Mouse (Mus musculus): ENCODE measurements at regions not wholly inside any gene's neighbourhood (a gene's known extent, or its start where the extent isn't known, plus 50 kb on each side); places are given as distances from the start of the nearest gene placed in this dataset.
"Not testable (repeated sequence)": the region's sequence is repeated elsewhere in the genome, so short reads cannot be mapped to it uniquely, and the experiment has no call there.

DNA sequence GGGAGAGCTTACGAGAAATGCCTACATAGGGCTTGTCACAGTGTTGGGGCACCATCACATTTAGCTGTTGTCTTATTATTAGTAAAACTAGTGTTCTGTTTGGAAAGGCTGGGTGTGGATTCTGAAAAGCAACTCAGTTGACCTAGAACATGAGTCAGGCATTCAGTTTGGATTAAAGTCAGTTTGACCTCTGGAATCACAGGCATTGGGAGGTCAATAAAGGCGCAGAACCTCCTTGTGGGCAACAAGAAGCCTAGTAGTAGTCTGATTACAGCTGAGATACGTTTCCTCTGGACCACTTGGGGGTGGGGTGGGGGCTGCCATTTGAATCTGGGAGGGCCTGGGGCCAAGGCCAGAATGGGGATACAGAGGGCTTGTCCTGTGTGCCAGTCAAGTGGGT is 52.1 kb upstream of the Map3k1 start:
- no peak for DNase-seq (ENCODE audit: extremely low read depth, insufficient read length, low spot score)

DNA sequence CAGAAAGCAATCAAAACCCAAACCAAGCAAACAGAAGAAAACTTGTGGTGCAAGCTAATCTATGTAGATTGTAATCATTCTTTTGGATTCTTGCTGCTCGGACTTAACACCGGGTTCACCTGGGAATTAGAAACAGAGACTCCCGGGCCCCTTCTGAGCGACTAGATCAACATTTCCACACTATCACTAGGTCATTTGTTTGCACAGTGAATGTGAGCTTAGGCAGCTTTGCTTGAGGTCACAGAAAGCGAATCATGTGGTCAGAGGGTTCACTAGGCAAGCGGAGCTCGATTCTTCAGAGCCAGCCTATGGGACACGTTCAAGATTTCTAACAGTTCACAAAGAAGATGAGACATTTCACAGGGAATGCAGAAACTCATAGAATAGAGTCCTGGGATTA is 53.5 kb upstream of the Map3k1 start:
- no peak for DNase-seq (ENCODE audit: extremely low read depth, insufficient read length, low spot score)

DNA sequence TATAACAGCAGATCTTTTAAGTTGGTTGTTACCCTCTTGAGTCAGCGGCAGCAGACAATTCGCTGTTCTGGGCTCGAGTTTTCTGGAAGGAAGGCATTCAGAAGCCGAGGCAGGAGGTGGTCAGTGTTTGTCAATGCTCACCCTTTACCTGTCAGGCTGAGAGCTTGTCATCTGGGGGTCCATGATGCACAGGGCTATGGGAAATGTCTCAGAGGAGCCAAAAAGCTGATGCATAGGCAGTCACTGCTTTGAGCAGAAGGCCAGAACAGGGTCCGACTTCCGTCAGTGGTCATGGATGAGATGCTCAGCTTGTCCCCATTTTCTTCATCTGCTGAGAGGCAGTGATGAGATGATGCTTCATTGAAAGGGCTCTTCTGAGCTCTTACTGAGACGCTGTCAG is 57.2 kb upstream of the Map3k1 start:
- DNase-seq (ENCODE audit: extremely low read depth, insufficient read length, low spot score): no peak

DNA sequence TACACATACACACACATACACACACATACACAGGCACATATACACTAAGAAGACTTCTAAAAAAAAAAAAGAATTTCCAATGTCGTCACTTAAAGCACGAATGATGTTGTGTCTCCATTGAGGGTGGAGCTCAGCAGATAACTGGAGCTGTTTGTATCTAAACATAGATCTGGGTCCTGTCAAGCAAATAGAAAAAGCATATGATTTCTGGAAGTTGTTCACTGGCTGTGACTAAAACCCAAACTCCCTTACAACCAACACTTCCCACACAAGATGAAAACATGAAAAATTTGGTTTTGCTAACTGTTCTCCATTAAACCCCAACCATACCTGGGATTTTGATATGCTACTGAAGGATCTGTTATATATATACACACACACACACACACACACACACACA is 58.5 kb upstream of the Map3k1 start:
- no peak for DNase-seq (ENCODE audit: extremely low read depth, insufficient read length, low spot score)

DNA sequence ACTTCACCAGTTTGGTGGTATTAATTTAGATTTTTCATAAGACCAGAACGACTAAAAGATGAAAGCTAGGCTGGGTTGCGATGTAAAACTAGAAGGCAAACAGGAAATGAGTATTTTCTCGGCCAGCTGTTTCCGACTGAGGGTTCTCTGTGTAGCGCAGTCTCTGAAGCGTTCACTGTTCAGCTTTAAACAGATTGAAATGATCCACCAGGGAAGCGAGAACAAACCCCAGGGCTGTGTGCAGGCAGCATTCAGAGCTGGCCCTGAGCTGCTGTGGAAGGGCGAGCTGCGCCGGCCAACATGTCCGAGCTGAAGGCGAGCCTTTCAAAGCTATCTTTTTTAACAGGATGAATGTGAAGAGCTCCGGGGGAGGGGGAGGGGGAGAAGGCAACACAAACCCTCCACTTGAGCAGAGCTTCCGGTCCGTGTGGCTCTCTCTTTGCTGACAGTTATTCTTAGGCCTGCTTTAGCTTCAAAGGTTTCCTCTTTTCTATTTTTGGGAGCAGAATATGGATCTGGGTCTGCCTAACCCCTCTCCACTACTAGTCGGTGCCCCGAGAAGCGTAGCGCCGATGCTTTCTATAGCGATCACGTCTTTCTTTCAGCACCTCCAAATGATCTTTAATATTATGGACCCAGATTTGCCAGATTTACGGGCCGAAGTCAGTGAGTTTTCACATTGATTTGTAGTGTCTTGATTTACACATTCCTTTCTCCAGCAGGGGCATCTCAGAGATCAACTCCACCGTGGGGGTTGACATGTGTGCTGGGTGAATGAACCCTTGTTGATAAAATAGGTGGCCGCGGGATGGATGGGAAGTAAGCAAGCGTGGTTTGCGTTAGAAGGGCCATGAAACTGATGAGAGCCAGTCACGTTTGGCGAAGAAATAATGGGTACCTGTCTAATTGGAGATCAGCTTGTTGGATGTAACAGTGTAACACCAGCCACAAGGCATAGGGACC is 59.3 kb upstream of the Map3k1 start:
- no peak for DNase-seq (ENCODE audit: extremely low read depth, insufficient read length, low spot score)

DNA sequence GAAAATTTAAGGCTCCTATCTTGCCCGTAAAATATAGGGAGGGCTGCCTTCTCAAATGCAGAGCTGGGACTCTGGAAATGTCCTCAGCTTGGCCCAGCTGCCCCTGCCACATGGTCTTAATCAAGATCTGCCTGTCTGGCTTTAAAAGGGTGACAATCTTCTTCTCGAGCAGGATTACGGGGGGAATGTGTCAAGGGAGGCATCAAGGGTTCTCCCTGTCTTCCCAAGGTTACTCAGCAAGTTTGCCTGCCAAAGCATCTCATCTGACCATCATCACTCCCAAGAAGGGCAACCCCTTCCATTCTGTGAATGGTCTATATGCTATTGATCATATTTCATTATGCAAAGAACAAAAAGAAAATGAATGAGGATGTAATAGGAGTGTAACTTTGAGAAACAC is 60.2 kb upstream of the Map3k1 start:
- DNase-seq (ENCODE audit: extremely low read depth, insufficient read length, low spot score): no peak

DNA sequence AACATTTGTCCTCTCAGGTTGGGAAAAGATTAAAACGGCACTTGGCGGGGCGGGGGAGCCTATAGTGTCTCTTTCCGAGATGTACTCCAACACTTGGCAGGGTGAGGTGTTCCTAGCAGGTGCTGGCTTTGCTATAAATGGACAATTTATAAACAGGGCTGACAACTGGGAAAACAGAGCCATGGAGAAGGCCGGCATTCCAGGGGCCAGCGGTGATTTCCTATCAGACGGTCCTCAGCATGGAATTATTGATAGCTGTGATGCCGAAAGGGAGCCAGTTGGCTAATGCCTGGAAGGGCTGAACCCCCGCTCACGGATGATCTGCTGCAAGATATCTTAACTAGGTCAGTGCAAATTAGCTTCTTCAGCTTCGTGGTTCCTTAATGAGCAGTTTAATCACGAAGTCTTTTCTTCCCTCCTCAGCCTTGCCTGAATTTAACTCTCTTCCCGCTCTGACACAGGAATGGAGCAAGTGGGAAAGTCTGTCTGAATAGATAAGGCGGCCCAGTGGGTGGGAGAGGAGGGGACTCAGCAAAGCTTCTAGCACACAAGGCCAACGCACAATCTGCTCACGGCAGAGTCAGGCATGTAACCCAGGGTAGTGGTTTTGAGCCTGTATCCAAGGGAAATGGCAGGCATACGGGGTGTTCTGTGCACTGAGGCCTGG is 61.1 kb upstream of the Map3k1 start:
- DNase-seq (ENCODE audit: extremely low read depth, insufficient read length, low spot score): no peak

DNA sequence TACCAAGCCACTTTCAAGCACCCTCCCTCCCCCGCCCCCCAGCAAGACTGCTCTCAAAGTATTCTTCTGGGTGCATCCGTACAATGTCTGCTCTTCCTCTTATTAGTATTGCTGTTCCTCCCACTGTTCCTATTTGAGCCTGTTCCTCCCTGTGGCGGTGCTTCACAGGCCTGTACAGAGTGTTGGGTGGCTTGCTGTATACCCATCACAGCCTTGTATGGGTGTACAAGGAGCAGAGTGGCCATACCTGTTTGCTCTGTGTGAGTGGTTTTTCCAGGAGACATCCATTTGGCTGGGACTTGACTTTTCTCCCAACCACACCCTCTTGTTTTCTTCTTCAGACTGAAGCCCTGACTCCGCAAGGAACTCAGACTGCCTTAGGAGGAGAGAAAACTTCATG is 61.7 kb upstream of the Map3k1 start:
- DNase-seq (ENCODE audit: extremely low read depth, insufficient read length, low spot score): no peak

DNA sequence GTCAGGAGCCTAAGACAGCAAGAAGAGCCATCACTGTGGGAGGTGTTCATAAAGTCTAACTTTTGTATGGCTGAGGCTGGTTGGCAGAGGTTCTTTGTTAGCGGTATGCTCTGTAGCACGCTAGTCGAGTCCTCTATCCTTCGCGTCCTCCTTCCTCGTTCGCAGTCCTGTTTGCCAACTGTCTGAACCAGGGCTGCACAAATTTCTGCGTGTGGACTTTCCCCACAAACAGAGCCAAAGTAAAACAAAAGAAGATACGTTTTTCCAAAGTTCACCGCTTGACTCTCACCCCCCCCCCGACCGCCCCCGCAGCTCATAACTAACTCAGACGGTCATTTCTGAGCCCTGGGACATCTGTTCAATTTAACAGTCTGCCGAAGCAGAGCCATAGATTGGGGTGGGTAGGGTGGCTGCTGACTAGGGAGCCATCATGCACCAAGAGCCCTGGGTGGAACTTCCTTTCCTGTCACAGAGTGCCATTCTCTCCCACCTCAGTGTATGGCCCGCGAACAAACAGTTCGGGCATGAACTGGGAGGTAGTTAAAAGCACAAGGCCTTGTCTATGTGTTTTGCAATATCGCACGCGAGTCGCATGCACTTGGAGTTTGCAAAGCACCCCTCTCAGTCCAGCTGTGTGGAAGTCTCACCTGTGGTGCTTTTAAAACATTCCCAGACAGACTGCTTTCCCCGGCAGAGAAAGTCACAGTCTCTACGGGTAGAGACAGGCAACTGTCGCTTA is 63.0 kb upstream of the Map3k1 start:
- DNase-seq (ENCODE audit: extremely low read depth, insufficient read length, low spot score): no peak

DNA sequence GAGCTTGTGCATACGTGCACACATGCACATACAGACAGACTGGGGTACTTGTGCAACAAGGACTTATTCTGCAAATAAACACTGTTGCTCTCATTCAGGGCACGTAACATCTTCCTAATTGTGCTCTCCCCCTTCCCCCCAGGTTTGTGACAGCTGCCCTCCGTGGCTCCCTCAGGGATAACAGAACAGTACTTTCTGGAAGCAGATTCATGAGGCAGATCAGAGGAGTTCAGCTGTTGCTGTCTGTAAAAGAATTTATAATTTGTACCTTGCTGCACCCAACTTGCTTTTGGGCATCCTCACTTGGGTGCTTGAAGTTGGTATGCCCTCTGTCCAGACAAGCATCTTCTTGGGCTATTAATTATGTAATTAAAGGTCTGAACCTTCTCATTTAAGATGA is 65.5 kb upstream of the Map3k1 start:
- no peak for DNase-seq (ENCODE audit: extremely low read depth, insufficient read length, low spot score)

DNA sequence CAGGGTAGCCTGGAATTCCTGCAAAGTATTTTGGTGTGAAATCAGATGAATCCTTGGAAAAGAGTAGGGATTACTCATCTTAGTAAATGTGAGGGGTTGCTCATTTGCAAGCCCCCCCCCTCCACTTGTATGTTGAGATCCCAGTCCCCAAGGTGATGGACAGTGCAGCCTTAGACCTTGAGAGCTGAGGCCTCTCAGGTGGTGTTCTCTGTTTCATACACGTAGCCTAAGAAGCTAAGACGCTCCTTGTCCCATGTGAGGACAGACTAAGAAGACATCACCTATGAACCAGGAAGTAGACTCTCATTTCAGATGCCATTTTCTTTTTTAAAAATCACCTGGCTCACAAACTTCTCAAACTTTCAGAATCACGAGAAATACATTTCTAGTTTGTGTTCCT is 67.6 kb upstream of the Map3k1 start:
- DNase-seq (ENCODE audit: extremely low read depth, insufficient read length, low spot score): no peak

DNA sequence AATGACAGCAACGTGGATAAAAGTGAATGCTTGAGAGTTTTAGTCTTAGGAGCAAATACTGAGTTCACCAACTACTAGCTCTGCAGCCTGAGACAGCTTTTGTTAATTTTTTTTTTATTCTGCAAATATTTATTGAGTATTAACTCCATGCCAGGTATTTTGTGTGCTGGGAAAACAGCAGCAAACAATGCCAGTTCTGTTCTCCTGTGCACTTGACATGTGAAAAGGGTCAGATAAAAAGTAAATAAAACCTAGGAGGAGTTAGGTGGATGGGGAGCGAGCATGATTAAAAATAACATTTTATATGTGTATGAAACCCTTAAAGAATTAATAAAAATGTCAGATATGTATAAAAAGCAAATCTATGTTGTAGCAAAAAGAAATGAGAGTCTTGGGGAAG is 68.1 kb upstream of the Map3k1 start:
- no peak for DNase-seq (ENCODE audit: extremely low read depth, insufficient read length, low spot score)

DNA sequence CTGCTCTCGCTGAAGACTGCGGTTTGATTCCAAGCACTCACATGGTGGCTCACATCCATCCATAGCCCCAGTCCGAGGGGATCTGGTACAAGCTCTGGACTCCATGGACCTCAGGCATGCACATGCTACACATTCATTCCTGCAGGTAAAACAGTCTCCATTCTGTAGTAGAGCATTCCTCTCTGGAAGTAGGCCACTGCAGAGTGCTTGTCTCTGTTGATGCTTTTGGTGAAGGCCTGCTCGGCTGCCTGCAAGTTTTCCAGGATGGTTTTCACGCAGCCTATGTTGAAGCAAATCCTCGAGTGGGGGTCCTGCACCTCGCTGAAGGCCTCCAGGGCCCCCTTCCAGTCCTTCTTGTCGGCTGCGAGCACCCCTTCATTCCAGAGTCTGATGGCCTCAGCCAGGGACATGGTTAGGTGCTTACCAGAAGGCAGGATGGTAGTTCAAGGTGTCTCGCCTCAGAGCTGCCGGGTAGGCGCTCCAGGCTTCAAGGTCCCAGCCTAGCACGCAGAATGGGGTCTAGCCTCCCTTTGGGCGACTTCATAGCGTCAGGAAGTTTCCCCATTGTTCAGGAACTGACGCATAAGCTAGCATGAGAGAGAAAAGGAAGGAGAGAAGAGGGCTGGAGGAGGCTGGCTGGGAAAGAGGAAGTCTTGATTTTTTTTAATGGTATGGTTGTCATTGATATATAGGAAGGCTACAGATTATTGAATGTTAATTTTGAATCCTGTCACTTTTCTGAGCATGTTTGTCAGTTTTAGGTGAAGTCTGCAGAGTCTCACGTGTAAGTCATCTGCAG is 75.2 kb upstream of the Map3k1 start:
- not testable (repeated sequence) for DNase-seq (ENCODE audit: extremely low read depth, insufficient read length, low spot score)

DNA sequence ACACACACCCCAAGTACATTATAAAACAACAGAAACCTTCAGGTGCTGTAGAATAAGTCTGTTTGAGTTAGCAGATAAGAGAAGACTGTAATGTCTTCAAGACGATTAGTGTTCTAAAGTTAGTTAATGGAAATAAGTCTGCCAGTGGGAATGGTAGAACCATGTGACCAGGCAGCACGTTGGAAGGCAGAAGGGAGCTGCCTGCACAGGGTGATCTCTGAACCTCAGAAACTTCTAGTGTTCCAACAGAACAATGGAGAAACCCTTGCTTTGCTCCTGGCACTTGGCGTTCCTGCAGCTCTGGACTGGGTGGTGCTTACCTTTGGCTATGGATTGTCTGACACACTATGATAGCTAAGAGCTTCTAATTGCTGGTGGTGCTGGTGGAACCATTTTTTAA is 82.0 kb upstream of the Map3k1 start:
- DNase-seq (ENCODE audit: extremely low read depth, insufficient read length, low spot score): no peak

DNA sequence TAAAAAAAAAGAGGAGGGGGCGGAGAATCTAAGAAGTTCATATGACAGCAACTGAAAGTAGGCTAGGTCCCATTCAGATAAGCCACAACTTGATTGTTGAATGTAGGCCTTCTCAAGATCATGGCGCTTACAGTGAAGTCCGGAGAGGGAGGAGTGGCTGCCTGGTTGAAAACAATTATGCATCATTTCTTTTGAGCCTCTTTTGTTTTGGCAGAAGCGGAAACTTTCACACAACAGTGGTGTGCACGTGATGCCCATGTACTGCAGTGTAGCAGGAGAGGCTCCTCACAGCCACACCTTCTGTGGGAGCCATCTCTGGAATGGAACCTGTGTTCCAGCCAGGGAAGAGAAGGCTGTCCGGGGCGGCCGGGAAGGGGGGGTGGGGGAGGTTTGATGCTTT is 83.3 kb upstream of the Map3k1 start:
- no peak for DNase-seq (ENCODE audit: extremely low read depth, insufficient read length, low spot score)

DNA sequence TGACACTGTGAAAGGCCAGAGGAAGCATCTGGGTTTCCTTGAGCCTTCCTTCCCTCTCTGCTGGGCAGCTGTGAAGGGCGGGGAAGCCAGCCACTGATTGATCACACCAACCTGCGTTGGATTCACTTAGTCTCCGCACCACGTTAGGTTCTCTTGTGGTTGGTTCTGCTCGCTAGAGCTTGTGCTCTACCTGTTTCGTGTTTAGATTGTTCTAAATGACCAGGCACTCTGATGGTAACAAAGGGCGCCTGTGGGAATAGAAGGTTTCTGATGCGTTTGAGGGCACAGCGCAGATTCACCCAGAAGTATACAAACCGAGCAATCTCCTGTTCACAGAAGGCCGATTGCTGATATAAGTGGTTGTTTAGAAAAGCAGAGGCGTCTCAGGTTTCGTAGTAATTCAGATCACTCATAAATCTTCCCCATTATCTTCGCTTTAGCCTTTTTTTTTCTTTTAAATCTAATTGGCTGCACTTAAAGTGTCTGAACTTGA is 84.5 kb upstream of the Map3k1 start:
- DNase-seq (ENCODE audit: extremely low read depth, insufficient read length, low spot score): no peak

DNA sequence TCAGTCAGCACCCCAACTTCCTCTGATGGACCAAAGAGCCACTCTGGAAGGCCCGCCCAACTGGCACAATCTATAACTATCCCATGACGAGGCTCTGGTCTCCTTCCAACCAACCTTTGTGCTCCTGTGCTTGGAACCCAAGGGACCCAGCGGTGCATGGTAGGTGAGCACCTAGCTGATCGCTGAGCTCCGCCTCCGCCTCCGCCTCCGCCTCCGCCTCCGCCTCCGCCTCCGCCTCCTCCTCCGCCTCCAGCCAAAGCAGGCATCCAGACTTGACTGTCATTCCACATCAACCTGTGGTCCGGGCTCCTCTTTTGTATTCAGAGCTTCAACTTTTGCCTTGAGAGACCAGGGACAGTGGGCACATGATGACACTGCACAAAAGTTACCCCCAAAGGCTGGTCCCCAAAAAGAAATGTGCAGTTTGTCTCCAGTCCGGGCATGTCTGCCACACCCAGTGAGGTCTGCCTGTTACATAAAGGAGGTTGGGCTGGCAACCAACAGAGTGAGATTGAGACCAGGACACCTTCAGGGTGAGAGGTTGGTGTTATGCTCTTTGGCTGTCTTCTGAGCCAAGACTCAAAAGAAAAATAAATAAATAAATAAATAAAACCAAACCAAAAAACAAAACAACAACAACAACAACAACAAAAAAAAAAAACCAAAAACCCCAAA is 86.1 kb upstream of the Map3k1 start:
- no peak for DNase-seq (ENCODE audit: extremely low read depth, insufficient read length, low spot score)

DNA sequence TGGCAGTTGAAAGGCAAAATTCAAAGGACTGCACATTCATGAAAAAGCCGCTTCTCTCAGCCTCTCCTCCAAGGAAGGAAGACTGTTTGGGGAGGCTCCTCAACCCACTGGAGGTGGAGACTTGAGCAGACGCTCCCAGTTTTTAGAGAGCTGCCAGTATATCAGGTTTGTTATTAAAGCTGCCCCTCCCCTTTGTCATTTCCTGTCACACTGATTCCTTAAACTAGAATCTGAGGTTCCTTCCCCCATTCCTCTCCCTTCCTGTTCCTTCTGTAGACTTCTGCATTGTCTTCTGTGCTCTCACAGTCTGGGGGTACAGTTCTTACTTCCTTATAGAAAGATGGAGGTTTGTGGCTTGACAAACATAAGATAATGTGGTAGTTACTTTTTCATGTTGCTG is 87.5 kb upstream of the Map3k1 start:
- no peak for DNase-seq (ENCODE audit: extremely low read depth, insufficient read length, low spot score)

DNA sequence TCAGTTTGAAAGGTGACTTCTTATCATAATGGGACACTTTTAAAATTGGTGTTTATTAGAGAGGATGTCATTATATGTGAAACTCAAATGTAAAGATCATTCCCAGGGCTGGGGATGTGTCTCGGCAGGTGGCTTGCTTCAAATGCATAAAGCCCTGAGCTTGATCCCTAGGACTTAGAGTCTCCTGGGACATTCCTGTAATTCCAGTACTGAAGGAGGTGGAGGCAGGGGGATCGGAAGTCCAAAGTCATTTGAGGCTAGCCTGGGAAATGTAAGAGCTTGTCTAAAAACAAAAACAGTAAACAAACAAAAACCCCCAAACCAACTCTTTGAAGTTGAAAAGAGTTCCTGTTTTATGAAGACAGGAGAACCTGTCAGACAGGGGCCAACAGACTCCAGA is 94.6 kb upstream of the Map3k1 start:
- DNase-seq (ENCODE audit: extremely low read depth, insufficient read length, low spot score): no peak

DNA sequence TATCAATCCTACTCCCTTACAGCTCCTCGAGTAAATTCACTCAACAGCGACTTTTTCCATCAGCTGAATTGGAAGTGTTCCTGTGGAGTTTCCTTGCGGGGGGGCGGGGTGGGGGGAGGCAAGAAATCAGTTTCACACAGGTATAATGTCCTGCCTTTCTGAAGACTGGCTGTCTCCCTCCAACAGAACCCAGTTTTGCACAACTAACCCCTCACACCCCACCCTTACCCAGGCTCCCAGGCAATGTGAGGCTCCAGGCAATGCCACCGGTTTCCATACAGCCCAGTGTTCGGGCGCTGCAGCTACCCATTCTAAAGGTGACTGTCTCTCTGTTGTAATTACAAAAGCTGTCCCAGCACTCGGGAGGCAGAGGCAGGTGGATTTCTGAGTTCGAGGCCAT is 95.1 kb upstream of the Map3k1 start:
- no peak for DNase-seq (ENCODE audit: extremely low read depth, insufficient read length, low spot score)

Measured in 3134 (cell line).